Mouse (Mus musculus) heart, adult 2 months (tissue): ENCODE measurements around the gene Kif1c.

Experiments
- CTCF ChIP-seq: fragments of 200-600 bp; IDR thresholded peaks from 2 replicates; pipeline ENCODE4 v1.8.1; 2022; ENCODE audit warnings: antibody characterized with exemption, mild to moderate bottlenecking, moderate library complexity
- EP300 ChIP-seq: fragments of 200-500 bp; IDR thresholded peaks from 2 replicates; pipeline ENCODE4 v1.6.1; 2011; ENCODE audit warnings: low read depth, low read length, control low read depth; ENCODE audit not compliant: insufficient read depth
- POLR2A ChIP-seq: fragments of 200-500 bp; IDR thresholded peaks from 2 replicates; pipeline ENCODE4 v1.6.1; 2011; ENCODE audit warnings: mild to moderate bottlenecking, low read depth, low read length, control low read depth; ENCODE audit not compliant: insufficient read depth

DNA sequence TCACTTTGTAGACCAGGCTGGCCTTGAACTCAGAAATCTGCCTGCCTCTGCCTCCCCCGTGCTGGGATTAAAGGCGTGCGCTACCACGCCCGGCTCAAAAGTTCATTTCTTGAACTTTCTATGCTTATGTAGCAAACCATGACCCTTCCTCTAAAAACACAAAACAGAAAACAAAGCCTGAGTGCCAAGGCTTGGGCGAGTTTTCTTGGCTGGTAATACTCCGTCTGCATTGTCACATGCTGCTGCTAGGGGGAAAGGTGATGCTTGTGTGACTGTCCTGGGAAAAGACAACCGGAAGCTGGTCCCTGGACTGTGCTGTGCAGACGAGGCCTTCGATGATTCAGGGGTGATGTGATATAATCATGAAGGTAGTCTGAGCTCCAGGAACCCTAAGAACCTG is 52.8 kb downstream of the Kif1c start:
- no peak for TF ChIP-seq POLR2A
- no peak for TF ChIP-seq EP300
- TF ChIP-seq CTCF, result no peak
